Mouse (Mus musculus) cerebellum, adult 18-20 months (tissue): ENCODE measurements around the gene Wdr44.
"Not testable (repeated sequence)": the region's sequence is repeated elsewhere in the genome, so short reads cannot be mapped to it uniquely, and the experiment has no call there.

ENCODE experiments used
- DNase-seq, 2 experiments: peaks; one replicate each; pipeline ENCODE4 v3.0.0; 2021

Wdr44 gene

GRCm38 (mm10) chrX:23692722-23693442 lies at the start of gene Wdr44:
Wdr44 (plus strand) TSS chrX:23693051.
- peak; percentile 89 to 91 for DNase-seq

DNA sequence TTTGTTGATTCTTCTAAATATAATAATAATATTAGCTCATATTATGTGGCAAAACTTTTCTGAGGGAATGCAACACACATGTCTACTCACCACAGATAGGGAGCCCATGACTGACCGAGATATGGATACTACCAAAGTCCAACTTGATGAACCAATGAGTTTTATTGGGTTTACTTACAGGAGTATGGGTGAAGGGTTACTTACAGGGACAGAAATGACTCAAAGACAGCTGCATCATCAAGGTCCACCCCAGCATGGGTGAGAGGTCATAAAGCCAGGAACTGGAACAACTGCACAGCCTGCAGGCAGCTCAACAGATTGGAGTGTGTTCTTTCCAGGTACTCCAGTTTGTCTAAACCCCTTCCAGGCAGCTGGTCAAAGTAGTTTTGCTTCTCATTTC lies 44.5 kb upstream of the Wdr44 start:
- DNase-seq: no peak

DNA sequence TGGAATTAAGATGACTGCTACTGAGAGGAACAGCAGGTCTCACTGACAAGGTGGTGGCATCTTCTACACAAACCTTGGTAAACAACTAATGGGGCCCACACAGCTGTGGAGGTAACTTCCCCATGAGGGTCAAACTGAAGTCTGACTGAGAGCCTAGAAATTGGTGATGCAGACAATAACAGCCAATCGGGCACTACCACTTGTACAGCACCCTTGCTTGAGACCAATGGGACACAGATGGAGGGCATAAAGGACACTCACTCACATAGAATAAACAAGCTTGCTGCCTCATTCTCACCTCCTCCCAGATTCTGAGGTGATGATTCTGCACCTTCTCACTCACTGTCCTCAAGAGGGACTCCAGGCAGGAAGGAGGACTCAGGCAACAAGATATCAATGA lies 30.6 kb upstream of the Wdr44 start:
- DNase-seq: no peak

DNA sequence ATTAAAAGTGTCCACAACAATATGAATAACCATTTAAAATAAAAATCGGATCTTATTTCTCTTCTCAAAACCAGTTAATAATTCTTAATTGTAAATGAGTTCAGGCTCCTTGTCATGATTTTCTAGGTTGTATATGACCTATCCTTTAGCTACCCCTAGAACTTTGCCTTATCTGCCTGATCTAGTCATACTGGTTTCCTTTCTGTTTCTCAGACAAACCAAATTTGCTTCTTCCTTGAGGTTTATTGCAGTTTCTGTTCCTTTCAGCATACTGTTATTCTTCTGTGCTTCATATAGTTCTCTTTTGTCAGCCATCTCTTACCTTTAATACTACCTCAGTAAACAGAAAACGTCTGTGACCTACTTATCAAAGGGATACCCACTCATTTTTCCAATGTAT lies 19.7 kb upstream of the Wdr44 start:
- DNase-seq: no peak

DNA sequence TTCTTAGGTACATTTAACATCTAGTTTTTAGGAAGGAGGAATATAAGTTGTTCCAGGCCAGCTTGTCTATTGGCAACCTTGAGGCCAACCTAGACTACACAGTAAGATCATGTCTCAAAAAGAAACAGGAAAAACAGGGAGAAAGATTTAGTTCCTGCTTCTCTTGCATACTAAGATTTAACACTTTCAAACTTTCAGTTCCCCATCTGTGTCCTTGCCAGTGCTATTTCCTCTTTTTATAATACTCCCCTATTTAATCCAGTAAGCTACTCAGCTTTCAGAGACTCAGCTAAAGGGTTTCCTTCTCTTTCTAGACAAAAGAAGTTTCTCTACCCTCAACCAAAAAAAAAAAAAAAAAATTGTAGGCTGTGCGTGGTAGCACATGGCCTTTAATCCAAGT lies 17.4 kb upstream of the Wdr44 start:
- DNase-seq: no peak

- no peak for DNase-seq
Observed at GRCm38 (mm10) chrX:23676583-23676982, 16.3 kb upstream of the Wdr44 start.

DNA sequence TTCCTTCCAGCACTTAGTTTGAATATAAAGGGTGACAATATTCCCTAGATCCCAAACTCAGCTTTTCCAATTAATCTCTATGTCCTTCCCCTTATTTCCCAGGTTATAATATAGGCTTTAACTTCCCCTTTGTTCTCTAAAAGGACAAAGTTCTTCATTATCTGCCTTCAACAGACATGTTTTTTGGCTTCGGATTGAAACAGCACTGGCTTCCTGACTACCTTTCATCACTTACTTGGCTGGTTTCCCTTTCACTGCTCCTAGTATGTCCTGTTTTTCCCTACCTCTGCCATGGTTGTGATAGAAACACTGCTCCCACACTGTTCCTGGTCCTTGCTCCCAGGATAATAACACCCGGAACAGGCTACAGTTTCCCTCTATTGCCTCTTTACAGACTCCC lies 15.3 kb upstream of the Wdr44 start:
- no peak for DNase-seq

DNA sequence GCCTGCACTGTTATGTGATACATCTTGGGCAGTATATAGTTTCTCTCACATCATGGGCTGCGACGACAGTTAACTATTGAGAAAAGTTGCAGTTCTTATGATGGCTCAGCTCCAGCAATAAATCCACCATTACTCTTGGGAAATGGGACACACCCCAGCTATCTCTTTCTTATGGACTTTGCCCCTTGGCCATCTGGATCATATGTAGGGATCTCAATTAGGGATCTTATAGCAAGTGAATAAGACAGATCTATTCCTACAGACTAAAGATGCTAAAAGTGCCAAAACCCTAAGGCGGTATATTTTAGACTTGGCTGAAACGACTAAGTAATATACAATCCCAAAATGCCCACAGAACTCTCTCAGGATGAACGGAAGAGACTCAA lies 522 bp upstream of the Wdr44 start:
- DNase-seq: no peak

DNA sequence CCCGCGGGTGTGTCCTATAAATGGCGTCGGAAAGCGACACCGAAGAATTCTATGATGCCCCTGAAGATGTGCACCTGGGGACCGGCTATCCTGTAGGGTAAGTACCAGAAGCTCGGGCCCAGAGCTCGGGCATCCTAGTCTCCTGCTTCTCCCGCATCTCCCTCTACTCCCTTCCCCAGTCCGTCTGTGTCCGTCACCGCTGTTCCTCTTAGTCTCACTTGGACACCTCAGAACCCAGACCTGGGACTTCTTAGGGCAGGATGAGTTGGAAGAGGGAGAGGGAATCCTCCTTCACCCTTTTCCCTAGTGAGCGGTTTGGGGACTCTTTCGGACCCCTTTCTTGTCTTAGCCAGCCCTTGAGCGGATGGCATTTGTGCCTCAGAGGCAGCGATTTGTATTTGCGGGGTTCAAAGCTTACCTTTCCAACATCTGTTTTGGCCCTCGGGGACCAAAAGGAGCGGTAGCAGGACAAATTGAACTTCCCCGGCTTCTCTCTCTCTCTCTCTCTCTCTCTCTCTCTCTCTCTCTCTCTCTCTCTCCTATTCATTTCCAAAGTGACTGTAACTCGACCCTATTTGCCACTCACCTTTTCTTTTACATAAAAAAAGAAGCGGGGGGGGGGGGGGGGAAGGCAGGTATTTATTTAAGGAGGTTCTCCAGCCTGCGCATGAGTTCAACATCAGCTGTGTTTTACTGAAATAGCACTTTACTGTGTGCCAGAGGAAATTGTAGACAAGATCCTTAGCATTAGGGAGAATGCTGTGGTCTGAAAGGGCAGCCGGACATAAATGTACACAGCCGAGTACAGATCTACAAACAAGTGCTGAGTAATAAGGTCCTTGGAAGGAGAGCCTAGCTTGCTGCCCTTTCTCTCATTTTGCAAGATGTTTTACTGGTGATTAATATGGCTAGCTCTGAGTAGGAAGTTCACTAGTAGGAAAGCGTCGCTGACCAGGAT lies 871 bp downstream of the Wdr44 start:
- DNase-seq: no peak

- DNase-seq: no peak
Observed at GRCm38 (mm10) chrX:23694588-23694987, 1.7 kb downstream of the Wdr44 start.

DNA sequence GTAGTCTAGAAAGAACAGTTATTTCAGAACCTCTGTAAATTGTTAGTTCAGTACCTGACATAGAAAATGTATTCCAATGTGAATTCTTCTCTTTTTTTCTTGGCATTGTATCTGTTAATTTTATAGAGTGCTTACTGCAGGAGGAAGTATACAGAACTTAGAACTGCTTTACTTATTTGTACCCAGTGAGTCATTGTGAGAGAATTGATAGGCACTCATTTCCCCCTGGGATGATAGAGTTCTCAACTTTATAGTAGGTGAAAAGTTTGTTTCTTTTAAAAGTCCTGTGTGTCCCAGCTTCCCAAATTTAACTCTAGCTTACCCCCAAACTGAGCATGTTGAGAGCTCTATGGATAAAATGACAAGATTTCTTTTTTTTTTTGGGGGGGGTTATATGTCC lies 2.3 kb downstream of the Wdr44 start:
- DNase-seq: no peak

- no peak for DNase-seq
Observed at GRCm38 (mm10) chrX:23697346-23697745, 4.5 kb downstream of the Wdr44 start.

DNA sequence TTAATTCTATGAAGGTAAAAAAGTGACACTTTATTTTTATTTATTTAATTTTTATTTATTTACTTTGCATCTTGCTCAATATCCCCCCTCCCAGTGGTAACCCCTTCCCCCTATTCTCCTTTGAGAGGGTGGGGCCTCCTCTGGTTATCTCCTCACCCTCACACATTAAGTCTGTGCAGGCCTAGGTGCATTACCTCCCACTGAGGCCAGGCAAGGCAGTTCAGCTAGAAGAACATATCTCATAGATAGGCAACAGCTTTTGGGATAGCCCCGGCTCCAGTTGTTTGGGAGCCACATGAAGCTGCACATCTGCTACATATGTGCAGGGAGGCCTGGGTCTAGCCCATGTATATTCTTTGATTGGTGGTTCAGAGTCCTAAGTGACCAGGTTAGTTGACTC lies 6.2 kb downstream of the Wdr44 start:
- DNase-seq: no peak

GRCm38 (mm10) chrX:23717247-23717646 lies 24.4 kb downstream of the Wdr44 start:
- DNase-seq: no peak

GRCm38 (mm10) chrX:23727463-23727862 lies 34.6 kb downstream of the Wdr44 start:
- DNase-seq: no peak

- no peak for DNase-seq
Observed at GRCm38 (mm10) chrX:23754671-23755070, 61.8 kb downstream of the Wdr44 start.

DNA sequence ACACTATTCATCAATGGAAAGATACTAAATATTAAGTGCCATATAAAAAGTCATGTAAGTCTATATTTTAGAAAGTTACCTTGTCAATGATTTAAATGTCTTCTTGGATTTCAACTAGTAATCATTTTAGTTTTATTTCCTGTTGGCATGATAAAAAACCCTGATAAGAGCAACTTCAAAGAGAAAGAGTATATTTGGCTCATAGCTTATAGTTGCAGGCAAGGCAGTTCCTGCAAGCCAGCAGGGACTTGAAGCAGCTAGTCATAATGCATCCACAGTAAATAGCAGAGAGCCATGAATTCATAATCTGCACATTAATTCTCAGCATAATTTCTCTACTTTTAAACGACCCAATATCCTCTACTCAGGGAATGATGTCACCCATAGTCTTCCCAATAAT lies 75.0 kb downstream of the Wdr44 start:
- DNase-seq: no peak

DNA sequence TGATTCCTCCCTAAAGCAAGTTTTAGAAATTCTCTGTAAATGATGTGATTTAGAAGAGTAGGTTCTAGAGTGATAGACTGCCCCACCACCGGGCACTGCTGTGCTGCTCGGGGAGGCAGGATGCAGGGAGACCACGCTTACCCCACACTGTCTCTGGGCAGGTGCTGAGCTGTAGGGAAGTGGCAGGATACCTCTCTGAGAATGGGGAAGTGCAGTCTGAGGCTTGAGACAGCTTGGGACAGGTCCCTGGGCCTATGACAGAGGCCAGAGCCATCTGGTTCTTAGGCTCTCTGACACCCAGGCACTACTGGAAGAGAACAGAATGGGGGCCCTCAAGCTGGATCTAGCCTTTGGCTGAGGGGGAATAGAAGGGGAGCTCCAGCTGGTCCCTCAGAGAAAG lies 114.3 kb downstream of the Wdr44 start:
- no peak for DNase-seq

DNA sequence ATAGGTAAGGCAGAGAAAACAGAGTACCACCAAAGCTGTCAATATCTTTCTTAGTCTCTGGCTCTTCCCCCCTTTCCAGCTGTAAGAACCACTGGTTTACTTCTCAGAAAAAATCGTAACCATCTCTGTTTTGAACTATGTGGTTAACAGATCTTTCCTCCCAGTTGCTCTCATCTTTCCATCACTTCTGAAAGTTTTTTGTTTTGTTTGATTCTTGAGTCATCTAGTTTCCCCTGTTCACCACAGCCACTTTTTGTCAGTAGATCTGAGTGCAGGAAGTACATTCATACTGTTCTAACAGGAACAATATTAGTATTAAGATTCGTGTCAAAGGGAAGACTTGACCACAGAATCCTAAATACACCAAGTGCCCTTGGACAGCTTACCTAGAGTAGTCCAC lies 117.5 kb downstream of the Wdr44 start:
- DNase-seq: no peak

- DNase-seq: not testable (repeated sequence)
Observed at GRCm38 (mm10) chrX:23813287-23813686, 120.4 kb downstream of the Wdr44 start.

GRCm38 (mm10) chrX:23822885-23823284 lies 130.0 kb downstream of the Wdr44 start:
- not testable (repeated sequence) for DNase-seq

DNA sequence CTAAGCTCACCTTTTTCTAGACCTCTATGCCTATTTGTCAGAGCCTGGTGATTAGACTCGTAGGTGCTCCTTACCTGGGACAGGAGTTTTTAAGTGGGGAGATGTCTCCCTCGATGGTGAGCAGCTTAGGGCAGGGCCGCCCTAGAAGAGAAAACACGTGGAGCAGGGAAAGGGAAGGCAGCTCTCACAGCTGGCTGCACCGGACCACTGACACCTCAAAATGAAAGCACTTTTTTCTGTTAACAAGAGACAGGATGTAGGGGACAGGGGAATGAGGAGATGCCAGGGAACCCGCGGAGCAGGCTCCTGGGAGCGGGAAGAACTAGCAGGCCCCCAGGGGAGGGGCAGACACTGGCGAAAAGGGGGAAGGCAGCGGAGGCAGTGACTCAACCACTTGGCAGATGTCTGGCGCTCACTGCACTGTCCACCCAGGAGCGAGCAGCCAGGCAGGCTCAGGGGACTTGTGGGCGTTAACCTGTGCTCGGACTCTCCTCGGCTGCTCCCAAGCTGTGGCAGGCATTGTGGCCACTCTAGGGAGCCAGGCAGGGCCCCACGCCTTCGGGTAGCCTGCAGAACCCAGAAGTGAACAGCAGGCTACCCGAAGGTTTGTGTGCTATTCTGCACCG lies 130.7 kb downstream of the Wdr44 start:
- no peak for DNase-seq

DNA sequence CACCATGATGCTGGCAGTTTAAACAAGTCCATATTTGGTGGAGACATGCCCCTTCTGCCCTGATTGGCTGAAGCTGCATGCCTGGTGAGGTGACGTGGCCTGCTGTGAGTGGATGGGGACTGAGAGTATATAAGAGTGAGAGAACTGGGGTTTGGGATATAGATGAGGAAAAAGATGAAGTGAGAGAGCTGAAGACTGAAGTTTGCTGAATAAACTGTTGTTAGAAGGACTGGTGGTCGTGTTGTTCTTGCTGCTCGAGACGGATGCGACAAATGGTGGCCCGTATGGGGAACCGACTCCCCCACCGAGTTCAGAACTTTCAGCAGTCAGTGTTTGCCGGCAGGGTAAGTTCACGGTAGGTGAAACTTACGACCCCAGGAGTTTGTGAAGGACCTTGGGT lies 140.9 kb downstream of the Wdr44 start:
- DNase-seq: not testable (repeated sequence)

DNA sequence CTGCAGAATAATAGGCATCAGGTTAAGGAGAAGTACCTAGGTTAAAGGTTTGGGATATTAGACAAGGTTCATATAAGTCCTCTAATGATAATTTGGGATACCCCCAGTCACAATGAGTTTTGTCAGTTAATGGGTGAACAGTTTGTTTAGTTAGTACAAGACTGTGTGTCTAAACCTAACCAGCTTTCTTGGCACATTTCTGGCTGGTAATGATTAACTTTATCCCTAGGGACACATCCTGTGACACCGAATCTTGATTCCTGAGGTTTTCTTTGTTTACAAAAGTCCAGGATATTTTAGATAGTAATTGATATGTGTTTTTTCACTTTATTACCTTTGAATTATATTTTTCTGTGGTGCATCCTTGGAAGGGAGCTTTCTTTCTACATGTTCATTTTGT lies 148.1 kb downstream of the Wdr44 start:
- no peak for DNase-seq
